Mouse (Mus musculus) forebrain, embryonic 14.5 days (tissue): ENCODE measurements around the gene Nanos3. TPM values are rescaled to one million over a fixed set of nuclear protein-coding genes. Genes with fewer than 3 reads are reported as not detected.

Experiments used
- ATAC-seq: fragments of 200-750 bp; cut with Nextera tagmentation; 2 replicates; pipeline ENCODE4 v1.8.0; 2017; ENCODE audit warnings: mild to moderate bottlenecking, moderate library complexity
- DNase-seq: peaks from one replicate; pipeline ENCODE4 v3.0.0-alpha.2; 2015; ENCODE audit warnings: low spot score
- H3K27ac ChIP-seq: fragments of 300-500 bp; sonication (generic); 2 replicates; pipeline ENCODE4 v1.5.1; 2014; ENCODE audit warnings: low read depth, mild to moderate bottlenecking, control low read depth, low read length, moderate library complexity
- H3K27me3 ChIP-seq: fragments of 300-500 bp; sonication (generic); replicated peaks from 2 replicates; pipeline ENCODE4 v1.6.1; 2014; ENCODE audit warnings: low read length, control low read depth, mixed read lengths; ENCODE audit not compliant: control insufficient read depth, insufficient read depth
- H3K36me3 ChIP-seq: fragments of 300-500 bp; sonication (generic); 2 replicates; pipeline ENCODE4 v1.6.1; 2014; ENCODE audit warnings: low read length, control low read depth; ENCODE audit not compliant: control insufficient read depth, insufficient read depth
- H3K4me1 ChIP-seq: fragments of 300-500 bp; sonication (generic); 2 replicates; pipeline ENCODE4 v1.6.1; 2014; ENCODE audit warnings: antibody characterized with exemption, low read length, control low read depth; ENCODE audit not compliant: control insufficient read depth, insufficient read depth
- H3K4me2 ChIP-seq: fragments of 300-500 bp; sonication (generic); 2 replicates; pipeline ENCODE4 v1.6.1; 2014; ENCODE audit warnings: mild to moderate bottlenecking, control low read depth, low read length
- H3K4me3 ChIP-seq: fragments of 300-500 bp; sonication (generic); 2 replicates; pipeline ENCODE4 v1.5.1; 2014; ENCODE audit warnings: low read depth, low read length, control low read depth
- H3K9ac ChIP-seq: fragments of 300-500 bp; sonication (generic); 2 replicates; pipeline ENCODE4 v1.6.1; 2014; ENCODE audit warnings: mild to moderate bottlenecking, low read length, control low read depth, moderate library complexity
- H3K9me3 ChIP-seq: fragments of 300-500 bp; sonication (generic); replicated peaks from 2 replicates; pipeline ENCODE4 v1.6.1; 2016; ENCODE audit warnings: low read length, control low read depth, mixed read lengths; ENCODE audit not compliant: control insufficient read depth
- WGBS: fragments of 180-500 bp; shearing (Covaris S2); extraction: QIAGEN DNeasy Blood & Tissue Kit; methylation state at CpG from one replicate; pipeline ENCODE4 v1.1.7; 2014; 5-methylcytosine and 5-hydroxymethylcytosine counted together
- polyA plus RNA-seq: library from polyadenylated mRNA; unstranded; fragments of >200 nt; fragmentation: Nextera tagmentation; extraction: Ambion mirVana; gene quantifications from 2 replicates; pipeline ENCODE4 v1.2.1, GENCODE M21; 2014

Nanos3 gene
- polyA plus RNA-seq, 1 experiment from 2014 or later, result 8.3 TPM

GRCm38 (mm10) chr8:84211881-84212563 lies 27.0 kb upstream of the Nanos3 start:
- peaks cover 80% of the 10 kb centered on the region for H3K36me3 ChIP-seq
- no peaks in the 10 kb centered on the region for H3K9me3 ChIP-seq
- no peak overlapping the region for H3K4me3 ChIP-seq
- no peaks in the 10 kb centered on the region for H3K27me3 ChIP-seq
- peaks cover 10% of the 10 kb centered on the region for H3K4me1 ChIP-seq
- H3K4me2 ChIP-seq, result no peak overlapping the region
- no peak overlapping the region for H3K27ac ChIP-seq
- no peak overlapping the region for H3K9ac ChIP-seq
- DNase-seq (no peak), ATAC-seq (no peak)
- WGBS, result 92% methylated on average over 31 of the region's 31 CpGs

DNA sequence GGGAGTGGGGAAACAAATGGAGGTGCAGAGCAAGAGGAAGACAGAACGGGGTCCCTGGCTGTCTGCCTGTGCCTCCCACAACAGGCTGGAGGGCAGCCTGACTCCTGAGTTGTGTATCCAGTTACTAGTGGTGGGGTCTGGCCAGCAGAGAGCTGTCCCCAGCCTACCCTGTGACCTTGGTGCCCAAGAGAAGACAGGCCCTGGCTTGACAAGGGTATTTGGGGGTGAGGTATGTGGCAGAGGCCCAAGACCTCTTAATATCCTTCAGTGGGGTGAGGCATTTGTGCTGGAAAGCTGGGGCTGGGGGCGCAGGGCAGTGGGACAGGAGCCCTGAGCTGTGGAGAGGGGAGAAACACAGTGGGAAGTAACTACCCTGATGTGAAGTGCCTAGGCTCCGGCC lies 26.2 kb upstream of the Nanos3 start:
- Histone ChIP-seq H3K4me1 (peaks cover 10% of the 10 kb centered on the region), H3K9me3 (no peaks in the 10 kb centered on the region), H3K4me2 (no peak overlapping the region), H3K27ac (no peak overlapping the region), H3K4me3 (no peak overlapping the region), H3K36me3 (peaks cover 72% of the 10 kb centered on the region), H3K27me3 (no peaks in the 10 kb centered on the region), H3K9ac (no peak overlapping the region)
- ATAC-seq (no peak), DNase-seq (no peak)
- WGBS, result 94% methylated on average over 3 of the region's 3 CpGs

GRCm38 (mm10) chr8:84210167-84210791 lies 25.3 kb upstream of the Nanos3 start:
- H3K36me3 ChIP-seq, result peaks cover 63% of the 10 kb centered on the region
- no peak overlapping the region for H3K27ac ChIP-seq
- no peak overlapping the region for H3K4me3 ChIP-seq
- WGBS, result 54% methylated on average over 34 of the region's 34 CpGs
- H3K9ac ChIP-seq, result no peak overlapping the region
- no peaks in the 10 kb centered on the region for H3K9me3 ChIP-seq
- peak overlapping the region; percentile 32; the same call in 1 of the 2 replicates for H3K4me2 ChIP-seq
- H3K4me1 ChIP-seq, result peaks cover 10% of the 10 kb centered on the region
- peak; percentile 84 for DNase-seq
- no peaks in the 10 kb centered on the region for H3K27me3 ChIP-seq
- peak; percentile 66 for ATAC-seq

GRCm38 (mm10) chr8:84208381-84209380 lies 23.7 kb upstream of the Nanos3 start:
- peaks cover 48% of the 10 kb centered on the region for H3K36me3 ChIP-seq
- H3K4me3 ChIP-seq, result no peak overlapping the region
- peak overlapping the region; percentile 48; the same call in 1 of the 2 replicates for H3K27ac ChIP-seq
- H3K9me3 ChIP-seq, result no peaks in the 10 kb centered on the region
- peak; percentile 24; the same call in 1 of the 2 replicates for ATAC-seq
- DNase-seq, result peak; percentile 41
- no peak overlapping the region for H3K4me2 ChIP-seq
- no peaks in the 10 kb centered on the region for H3K27me3 ChIP-seq
- 34% methylated on average over 17 of the region's 17 CpGs for WGBS
- H3K4me1 ChIP-seq, result peaks cover 14% of the 10 kb centered on the region
- peak overlapping the region; percentile 37 for H3K9ac ChIP-seq

GRCm38 (mm10) chr8:84207811-84208210 lies 22.8 kb upstream of the Nanos3 start:
- peak overlapping the region; percentile 15; the same call in 1 of the 2 replicates for H3K27ac ChIP-seq
- 55% methylated on average over 7 of the region's 7 CpGs for WGBS

DNA sequence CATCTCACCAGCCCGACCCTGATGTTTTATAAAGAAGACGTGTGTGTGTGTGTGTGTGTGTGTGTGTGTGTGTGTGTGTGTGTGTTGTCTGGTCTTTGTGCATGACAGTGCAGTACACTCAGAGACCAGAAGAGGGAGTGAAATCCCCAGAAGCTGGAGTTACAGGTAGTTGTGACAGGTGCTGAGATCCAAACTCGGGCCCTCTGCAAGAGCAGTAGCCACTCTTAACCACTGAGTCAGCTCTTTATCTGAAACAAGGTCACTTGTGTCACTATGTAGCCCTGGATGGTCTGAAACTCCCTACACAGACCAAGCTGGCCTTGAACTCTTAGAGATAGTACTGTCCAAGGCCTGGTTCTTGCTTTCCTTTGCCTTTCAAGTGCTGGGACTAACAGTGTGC lies 21.6 kb upstream of the Nanos3 start:
- no peaks in the 10 kb centered on the region for H3K9me3 ChIP-seq
- peaks cover 28% of the 10 kb centered on the region for H3K36me3 ChIP-seq
- no peak for DNase-seq
- peaks cover 21% of the 10 kb centered on the region for H3K4me1 ChIP-seq
- no peak overlapping the region for H3K27ac ChIP-seq
- WGBS, result 87% methylated on average over 3 of the region's 3 CpGs
- H3K27me3 ChIP-seq, result no peaks in the 10 kb centered on the region
- H3K4me3 ChIP-seq, result no peak overlapping the region
- H3K9ac ChIP-seq, result no peak overlapping the region
- H3K4me2 ChIP-seq, result no peak overlapping the region
- no peak for ATAC-seq

More at GRCm38 (mm10) chr8:84207811-84208210, 22.8 kb upstream of the Nanos3 start:
- Histone ChIP-seq H3K4me2 (no peak overlapping the region), H3K4me3 (no peak overlapping the region), H3K9ac (peak overlapping the region; percentile 9; the same call in 1 of the 2 replicates), H3K36me3 (peaks cover 39% of the 10 kb centered on the region), H3K4me1 (peaks cover 21% of the 10 kb centered on the region), H3K27me3 (no peaks in the 10 kb centered on the region), H3K9me3 (no peaks in the 10 kb centered on the region)
- DNase-seq (no peak), ATAC-seq (no peak)

GRCm38 (mm10) chr8:84205073-84205472 lies 20.1 kb upstream of the Nanos3 start:
- Histone ChIP-seq H3K4me1 (peaks cover 25% of the 10 kb centered on the region), H3K27me3 (no peaks in the 10 kb centered on the region), H3K4me3 (no peak overlapping the region), H3K9ac (no peak overlapping the region), H3K36me3 (peaks cover 17% of the 10 kb centered on the region; the same call in 1 of the 2 replicates), H3K9me3 (no peaks in the 10 kb centered on the region), H3K27ac (no peak overlapping the region), H3K4me2 (no peak overlapping the region)
- WGBS, result 87% methylated on average over 5 of the region's 5 CpGs
- DNase-seq (no peak), ATAC-seq (no peak)

GRCm38 (mm10) chr8:84203975-84204772 lies 19.2 kb upstream of the Nanos3 start:
- Histone ChIP-seq H3K4me2 (peak overlapping the region; percentile 75), H3K36me3 (0 out of 2 replicates have a peak, but pooled peaks cover 8% of the 10 kb centered on the region), H3K9me3 (no peaks in the 10 kb centered on the region), H3K27ac (peak overlapping the region; percentile 62; the same call in 1 of the 2 replicates), H3K27me3 (no peaks in the 10 kb centered on the region), H3K4me3 (peak overlapping the region; percentile 27), H3K4me1 (peaks cover 30% of the 10 kb centered on the region), H3K9ac (peak overlapping the region; percentile 66)
- 61% methylated on average over 13 of the region's 13 CpGs for WGBS
- ATAC-seq (peak; percentile 3; the same call in 1 of the 2 replicates), DNase-seq (no peak)
